Mouse (Mus musculus) neural tube, embryonic 12.5 days (tissue): Measurements from ENCODE around the gene Slc22a16. TPM values are rescaled to one million over a fixed set of nuclear protein-coding genes. Genes with fewer than 3 reads are reported as not detected.

ENCODE experiments used
- ATAC-seq: fragments of 200-750 bp; cut with Nextera tagmentation; 2 replicates; pipeline ENCODE4 v1.8.0; 2017; ENCODE audit warnings: low read depth, mild to moderate bottlenecking, moderate TSS enrichment, moderate library complexity; ENCODE audit not compliant: low FRiP score
- H3K27ac ChIP-seq: fragments of 300-500 bp; sonication (generic); 2 replicates; pipeline ENCODE4 v1.5.1; 2016
- H3K27me3 ChIP-seq: fragments of 300-500 bp; sonication (generic); replicated peaks from 2 replicates; pipeline ENCODE4 v1.6.1; 2016; ENCODE audit warnings: mild to moderate bottlenecking
- H3K36me3 ChIP-seq: fragments of 300-500 bp; sonication (generic); 2 replicates; pipeline ENCODE4 v1.6.1; 2016; ENCODE audit warnings: mild to moderate bottlenecking
- H3K4me1 ChIP-seq: fragments of 300-500 bp; sonication (generic); 2 replicates; pipeline ENCODE4 v1.6.1; 2016
- H3K4me2 ChIP-seq: fragments of 300-500 bp; sonication (generic); replicated peaks from 2 replicates; pipeline ENCODE4 v1.6.1; 2016; ENCODE audit warnings: mild to moderate bottlenecking
- H3K4me3 ChIP-seq: fragments of 300-500 bp; sonication (generic); 2 replicates; pipeline ENCODE4 v1.5.1; 2016
- H3K9ac ChIP-seq: fragments of 300-500 bp; sonication (generic); 2 replicates; pipeline ENCODE4 v1.6.1; 2016; ENCODE audit warnings: mild to moderate bottlenecking
- H3K9me3 ChIP-seq: fragments of 300-500 bp; sonication (generic); 2 replicates; pipeline ENCODE4 v1.6.1; 2016; ENCODE audit warnings: mild to moderate bottlenecking
- WGBS: fragments of 180-500 bp; shearing (Covaris S2); methylation state at CpG from one replicate; pipeline ENCODE4 v1.1.7; 2016; 5-methylcytosine and 5-hydroxymethylcytosine counted together
- polyA plus RNA-seq: library from polyadenylated mRNA; unstranded; fragments of >200 nt; fragmentation: Nextera tagmentation; extraction: Ambion mirVana; gene quantifications from 2 replicates; pipeline ENCODE4 v1.2.1, GENCODE M21; 2016

Gene Slc22a16
- not detected in 2 replicates for polyA plus RNA-seq

GRCm38 (mm10) chr10:40570036-40570435, at the start of gene Slc22a16:
Gene Slc22a16, plus strand, starts transcription at chr10:40570336.
- H3K9me3 ChIP-seq = 0 out of 2 replicates have a peak, but pooled peaks cover under 1% of the 10 kb centered on the region
- no peak within 1 kb of the TSS for H3K27ac ChIP-seq
- no peak for ATAC-seq
- H3K36me3 ChIP-seq = no peaks in the 10 kb centered on the region
- no peak within 1 kb of the TSS for H3K4me3 ChIP-seq
- WGBS = 91% methylated on average over 12 of the region's 12 CpGs
- H3K4me2 ChIP-seq = no peak within 1 kb of the TSS
- no peaks in the 10 kb centered on the region for H3K27me3 ChIP-seq
- no peaks in the 10 kb centered on the region for H3K4me1 ChIP-seq
- H3K9ac ChIP-seq = no peak within 1 kb of the TSS

- WGBS = 2% methylated on average over 12 of the region's 12 CpGs
- H3K27ac ChIP-seq = no peak overlapping the region
- H3K9ac ChIP-seq = no peak overlapping the region
- H3K36me3 ChIP-seq = no peaks in the 10 kb centered on the region
- ATAC-seq = peak; percentile 52; the same call in 1 of the 2 replicates
- H3K9me3 ChIP-seq = no peaks in the 10 kb centered on the region
- peaks cover 9% of the 10 kb centered on the region for H3K4me1 ChIP-seq
- H3K4me3 ChIP-seq = no peak overlapping the region
- peak overlapping the region; percentile 23 for H3K4me2 ChIP-seq
- H3K27me3 ChIP-seq = no peaks in the 10 kb centered on the region
Measured at GRCm38 (mm10) chr10:40521579-40521978, 48.6 kb upstream of the Slc22a16 start.

- no peaks in the 10 kb centered on the region for H3K27me3 ChIP-seq
- no peaks in the 10 kb centered on the region for H3K36me3 ChIP-seq
- no peak for ATAC-seq
- no peaks in the 10 kb centered on the region for H3K9me3 ChIP-seq
- WGBS = 69% methylated on average over 7 of the region's 7 CpGs
- no peak overlapping the region for H3K27ac ChIP-seq
- peaks cover 8% of the 10 kb centered on the region for H3K4me1 ChIP-seq
- H3K9ac ChIP-seq = no peak overlapping the region
- no peak overlapping the region for H3K4me2 ChIP-seq
- no peak overlapping the region for H3K4me3 ChIP-seq
Measured at GRCm38 (mm10) chr10:40523312-40523975, 46.7 kb upstream of the Slc22a16 start.

- Histone ChIP-seq H3K36me3 (no peaks in the 10 kb centered on the region), H3K9me3 (no peaks in the 10 kb centered on the region), H3K4me3 (no peak overlapping the region), H3K9ac (no peak overlapping the region), H3K27me3 (no peaks in the 10 kb centered on the region), H3K4me1 (peaks cover 8% of the 10 kb centered on the region), H3K27ac (no peak overlapping the region), H3K4me2 (no peak overlapping the region)
- ATAC-seq = no peak
- WGBS = 67% methylated on average over 9 of the region's 9 CpGs
Measured at GRCm38 (mm10) chr10:40524032-40524806, 45.9 kb upstream of the Slc22a16 start.

- 30% methylated on average over 10 of the region's 10 CpGs for WGBS
- no peaks in the 10 kb centered on the region for H3K9me3 ChIP-seq
- H3K27ac ChIP-seq = no peak overlapping the region
- no peak overlapping the region for H3K9ac ChIP-seq
- no peaks in the 10 kb centered on the region for H3K27me3 ChIP-seq
- no peak overlapping the region for H3K4me3 ChIP-seq
- H3K36me3 ChIP-seq = no peaks in the 10 kb centered on the region
- H3K4me2 ChIP-seq = no peak overlapping the region
- ATAC-seq = no peak
- peaks cover 8% of the 10 kb centered on the region for H3K4me1 ChIP-seq
Measured at GRCm38 (mm10) chr10:40524991-40525390, 45.1 kb upstream of the Slc22a16 start.

- WGBS = 79% methylated on average over 9 of the region's 9 CpGs
- H3K9ac ChIP-seq = no peak overlapping the region
- peaks cover 8% of the 10 kb centered on the region for H3K4me1 ChIP-seq
- no peaks in the 10 kb centered on the region for H3K27me3 ChIP-seq
- no peaks in the 10 kb centered on the region for H3K9me3 ChIP-seq
- no peak overlapping the region for H3K4me3 ChIP-seq
- no peak overlapping the region for H3K4me2 ChIP-seq
- no peak overlapping the region for H3K27ac ChIP-seq
- no peaks in the 10 kb centered on the region for H3K36me3 ChIP-seq
- no peak for ATAC-seq
Measured at GRCm38 (mm10) chr10:40525616-40526155, 44.5 kb upstream of the Slc22a16 start.

- no peaks in the 10 kb centered on the region for H3K36me3 ChIP-seq
- H3K27me3 ChIP-seq = no peaks in the 10 kb centered on the region
- H3K9me3 ChIP-seq = no peaks in the 10 kb centered on the region
- peaks cover 3% of the 10 kb centered on the region for H3K4me1 ChIP-seq
- H3K4me3 ChIP-seq = no peak overlapping the region
- H3K27ac ChIP-seq = no peak overlapping the region
- 84% methylated on average over 8 of the region's 8 CpGs for WGBS
- H3K9ac ChIP-seq = no peak overlapping the region
- ATAC-seq = no peak
- H3K4me2 ChIP-seq = no peak overlapping the region
Measured at GRCm38 (mm10) chr10:40526301-40526761, 43.8 kb upstream of the Slc22a16 start.

- ATAC-seq = no peak
- Histone ChIP-seq H3K4me3 (no peak overlapping the region), H3K9me3 (no peaks in the 10 kb centered on the region), H3K4me1 (no peaks in the 10 kb centered on the region; the same call in none of the 2 replicates), H3K27ac (no peak overlapping the region), H3K36me3 (no peaks in the 10 kb centered on the region), H3K4me2 (no peak overlapping the region), H3K9ac (no peak overlapping the region), H3K27me3 (no peaks in the 10 kb centered on the region)
- 83% methylated on average over 3 of the region's 3 CpGs for WGBS
Measured at GRCm38 (mm10) chr10:40526986-40527385, 43.1 kb upstream of the Slc22a16 start.

GRCm38 (mm10) chr10:40527573-40527972, 42.6 kb upstream of the Slc22a16 start:
- Histone ChIP-seq H3K4me3 (no peak overlapping the region), H3K36me3 (no peaks in the 10 kb centered on the region), H3K9ac (no peak overlapping the region), H3K27me3 (no peaks in the 10 kb centered on the region), H3K27ac (no peak overlapping the region), H3K9me3 (no peaks in the 10 kb centered on the region), H3K4me2 (no peak overlapping the region), H3K4me1 (no peaks in the 10 kb centered on the region; the same call in 1 of the 2 replicates)
- 59% methylated on average over 8 of the region's 8 CpGs for WGBS
- ATAC-seq = no peak

GRCm38 (mm10) chr10:40528668-40529067, 41.5 kb upstream of the Slc22a16 start:
- H3K9ac ChIP-seq = no peak overlapping the region
- no peak overlapping the region for H3K27ac ChIP-seq
- 0 out of 2 replicates have a peak, but pooled peaks cover 4% of the 10 kb centered on the region for H3K9me3 ChIP-seq
- H3K4me1 ChIP-seq = no peaks in the 10 kb centered on the region; the same call in 1 of the 2 replicates
- no peak overlapping the region for H3K4me2 ChIP-seq
- no peaks in the 10 kb centered on the region for H3K36me3 ChIP-seq
- H3K27me3 ChIP-seq = no peaks in the 10 kb centered on the region
- H3K4me3 ChIP-seq = no peak overlapping the region
- no peak for ATAC-seq
- 39% methylated on average over 8 of the region's 10 CpGs for WGBS

- H3K4me2 ChIP-seq = no peak overlapping the region
- H3K9me3 ChIP-seq = 0 out of 2 replicates have a peak, but pooled peaks cover 4% of the 10 kb centered on the region
- no peak overlapping the region for H3K9ac ChIP-seq
- H3K27ac ChIP-seq = no peak overlapping the region
- no peak for ATAC-seq
- no peaks in the 10 kb centered on the region for H3K27me3 ChIP-seq
- 68% methylated on average over 6 of the region's 6 CpGs for WGBS
- no peaks in the 10 kb centered on the region for H3K36me3 ChIP-seq
- no peaks in the 10 kb centered on the region for H3K4me1 ChIP-seq
- no peak overlapping the region for H3K4me3 ChIP-seq
Measured at GRCm38 (mm10) chr10:40529617-40530016, 40.5 kb upstream of the Slc22a16 start.

- no peaks in the 10 kb centered on the region for H3K27me3 ChIP-seq
- ATAC-seq = no peak
- no peak overlapping the region for H3K4me3 ChIP-seq
- H3K9ac ChIP-seq = no peak overlapping the region
- H3K4me2 ChIP-seq = no peak overlapping the region
- H3K36me3 ChIP-seq = no peaks in the 10 kb centered on the region
- H3K9me3 ChIP-seq = 0 out of 2 replicates have a peak, but pooled peaks cover 4% of the 10 kb centered on the region
- H3K4me1 ChIP-seq = no peaks in the 10 kb centered on the region
- 82% methylated on average over 3 of the region's 3 CpGs for WGBS
- H3K27ac ChIP-seq = no peak overlapping the region
Measured at GRCm38 (mm10) chr10:40530661-40531060, 39.5 kb upstream of the Slc22a16 start.
